Mouse (Mus musculus): ENCODE results near the gene Ankmy1. TPM values are rescaled to one million over a fixed set of nuclear protein-coding genes. Genes with fewer than 3 reads are reported as not detected.

The Ankmy1 gene
- polyA plus RNA-seq, 1 experiment: 0.19 TPM

GRCm38 (mm10) chr1:92840231-92840890, 62.3 kb downstream of the Ankmy1 start:
- TF ChIP-seq CTCF (IDR thresholded peaks at IDR 0.05; ENCODE audit: extremely low read depth, insufficient read depth, insufficient read length, insufficient replicate concordance) (no peak), POLR2A (IDR thresholded peaks at IDR 0.05; ENCODE audit: low read depth, low read length) (no peak)
- Histone ChIP-seq H3K36me3 (ENCODE audit: control insufficient read depth, insufficient read depth, low read length) (no peaks in the 10 kb centered on the region), H3K4me3 (ENCODE audit: extremely low read depth, insufficient read depth, insufficient read length) (no peak overlapping the region), H3K27ac (ENCODE audit: insufficient read depth, low read length) (no peak overlapping the region), H3K4me1 (ENCODE audit: control insufficient read depth, insufficient read depth, insufficient read length) (no peaks in the 10 kb centered on the region), H3K27me3 (ENCODE audit: control insufficient read depth, insufficient read depth, low read length) (no peaks in the 10 kb centered on the region)
- 82% methylated on average over 8 of the region's 8 CpGs for WGBS
- no peak for DNase-seq (ENCODE audit: low read depth in 1 of 2, low spot score in 2 of 2)

DNA sequence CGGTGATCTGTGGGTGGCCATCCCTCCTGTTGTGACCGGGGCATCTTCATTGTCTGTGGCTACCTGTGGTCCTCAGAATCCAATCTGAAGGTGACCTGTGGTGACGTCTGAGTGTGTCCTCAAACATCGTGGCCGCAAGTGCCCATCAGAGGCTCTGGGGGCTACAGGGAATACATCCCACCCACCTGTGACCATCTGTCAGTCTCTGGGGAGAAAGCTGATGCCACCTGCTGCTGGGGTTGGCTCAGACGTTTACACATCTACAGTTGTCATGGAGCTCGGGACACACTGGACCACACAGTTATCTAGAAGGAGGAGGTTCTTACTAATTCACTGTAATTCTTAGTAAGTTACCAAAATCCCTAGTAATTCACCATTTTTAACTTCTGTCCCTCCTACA, 63.5 kb downstream of the Ankmy1 start:
- TF ChIP-seq POLR2A (IDR thresholded peaks at IDR 0.05; ENCODE audit: low read depth, low read length) (no peak), CTCF (IDR thresholded peaks at IDR 0.05; ENCODE audit: extremely low read depth, insufficient read depth, insufficient read length, insufficient replicate concordance) (no peak)
- no peaks in the 10 kb centered on the region for H3K27me3 ChIP-seq (ENCODE audit: control insufficient read depth, insufficient read depth, low read length)
- WGBS: 81% methylated on average over 7 of the region's 7 CpGs
- no peaks in the 10 kb centered on the region for H3K4me1 ChIP-seq (ENCODE audit: control insufficient read depth, insufficient read depth, insufficient read length)
- H3K36me3 ChIP-seq (ENCODE audit: control insufficient read depth, insufficient read depth, low read length): no peaks in the 10 kb centered on the region
- no peak overlapping the region for H3K27ac ChIP-seq (ENCODE audit: insufficient read depth, low read length)
- H3K4me3 ChIP-seq (ENCODE audit: extremely low read depth, insufficient read depth, insufficient read length): no peak overlapping the region
- DNase-seq (ENCODE audit: low read depth in 1 of 2, low spot score in 2 of 2): no peak

- no peak for DNase-seq (ENCODE audit: low read depth in 1 of 2, low spot score in 2 of 2)
- Histone ChIP-seq H3K36me3 (ENCODE audit: control insufficient read depth, insufficient read depth, low read length) (no peaks in the 10 kb centered on the region), H3K4me1 (ENCODE audit: control insufficient read depth, insufficient read depth, insufficient read length) (no peaks in the 10 kb centered on the region), H3K27ac (ENCODE audit: insufficient read depth, low read length) (no peak overlapping the region), H3K4me3 (ENCODE audit: extremely low read depth, insufficient read depth, insufficient read length) (no peak overlapping the region), H3K27me3 (ENCODE audit: control insufficient read depth, insufficient read depth, low read length) (no peaks in the 10 kb centered on the region)
- TF ChIP-seq POLR2A (IDR thresholded peaks at IDR 0.05; ENCODE audit: low read depth, low read length): no peak
- no peak for TF ChIP-seq CTCF (IDR thresholded peaks at IDR 0.05; ENCODE audit: extremely low read depth, insufficient read depth, insufficient read length, insufficient replicate concordance)
- 83% methylated on average over 14 of the region's 14 CpGs for WGBS
Measured at GRCm38 (mm10) chr1:92837931-92838833, 64.5 kb downstream of the Ankmy1 start.

DNA sequence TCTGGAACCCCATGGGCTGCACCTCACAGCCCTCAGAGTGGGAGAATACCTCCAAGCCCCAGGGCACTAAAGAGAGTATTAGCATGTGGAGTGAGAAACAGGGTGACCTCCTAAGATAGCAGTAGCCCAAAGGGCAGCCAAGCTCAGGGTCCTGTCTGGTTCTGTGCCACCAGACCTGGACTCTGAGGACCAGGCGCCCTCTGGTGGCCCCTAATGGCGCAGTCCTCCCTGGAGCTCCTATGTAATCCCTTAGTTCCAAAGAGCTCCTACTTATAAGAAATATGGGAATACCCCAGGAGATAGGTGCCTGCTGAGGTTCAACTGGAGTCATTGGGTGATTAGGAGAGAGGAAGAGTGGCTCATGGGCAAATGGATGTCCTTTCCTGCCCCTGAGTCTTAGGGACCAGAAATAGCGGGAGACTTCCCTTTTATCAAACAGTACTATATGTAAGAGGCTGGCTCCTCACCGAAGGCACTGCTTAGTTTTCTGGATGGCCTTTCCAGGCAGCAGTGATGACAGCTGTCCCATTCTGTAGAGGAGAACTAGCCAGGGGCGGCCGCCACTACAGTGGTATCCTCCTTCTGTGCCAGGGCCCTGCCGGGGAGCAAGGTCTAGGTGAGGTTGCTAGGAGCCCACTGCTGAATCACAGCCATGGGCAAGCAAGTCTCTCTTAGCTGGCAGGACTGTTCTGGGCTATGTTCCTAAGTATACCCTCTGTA, 68.6 kb downstream of the Ankmy1 start:
- WGBS: 52% methylated on average over 7 of the region's 7 CpGs
- Histone ChIP-seq H3K4me1 (ENCODE audit: control insufficient read depth, insufficient read depth, insufficient read length) (peaks cover 7% of the 10 kb centered on the region; the same call in 1 of the 2 replicates), H3K27ac (ENCODE audit: insufficient read depth, low read length) (no peak overlapping the region), H3K27me3 (ENCODE audit: control insufficient read depth, insufficient read depth, low read length) (peaks cover 10% of the 10 kb centered on the region), H3K4me3 (ENCODE audit: extremely low read depth, insufficient read depth, insufficient read length) (no peak overlapping the region), H3K36me3 (ENCODE audit: control insufficient read depth, insufficient read depth, low read length) (no peaks in the 10 kb centered on the region)
- TF ChIP-seq POLR2A (IDR thresholded peaks at IDR 0.05; ENCODE audit: low read depth, low read length) (no peak), CTCF (IDR thresholded peaks at IDR 0.05; ENCODE audit: extremely low read depth, insufficient read depth, insufficient read length, insufficient replicate concordance) (peak; percentile 69; the same call in 1 of the 2 replicates)
- DNase-seq (ENCODE audit: low read depth in 1 of 2, low spot score in 2 of 2): peak in 1 of 2 experiments; percentile 35

DNA sequence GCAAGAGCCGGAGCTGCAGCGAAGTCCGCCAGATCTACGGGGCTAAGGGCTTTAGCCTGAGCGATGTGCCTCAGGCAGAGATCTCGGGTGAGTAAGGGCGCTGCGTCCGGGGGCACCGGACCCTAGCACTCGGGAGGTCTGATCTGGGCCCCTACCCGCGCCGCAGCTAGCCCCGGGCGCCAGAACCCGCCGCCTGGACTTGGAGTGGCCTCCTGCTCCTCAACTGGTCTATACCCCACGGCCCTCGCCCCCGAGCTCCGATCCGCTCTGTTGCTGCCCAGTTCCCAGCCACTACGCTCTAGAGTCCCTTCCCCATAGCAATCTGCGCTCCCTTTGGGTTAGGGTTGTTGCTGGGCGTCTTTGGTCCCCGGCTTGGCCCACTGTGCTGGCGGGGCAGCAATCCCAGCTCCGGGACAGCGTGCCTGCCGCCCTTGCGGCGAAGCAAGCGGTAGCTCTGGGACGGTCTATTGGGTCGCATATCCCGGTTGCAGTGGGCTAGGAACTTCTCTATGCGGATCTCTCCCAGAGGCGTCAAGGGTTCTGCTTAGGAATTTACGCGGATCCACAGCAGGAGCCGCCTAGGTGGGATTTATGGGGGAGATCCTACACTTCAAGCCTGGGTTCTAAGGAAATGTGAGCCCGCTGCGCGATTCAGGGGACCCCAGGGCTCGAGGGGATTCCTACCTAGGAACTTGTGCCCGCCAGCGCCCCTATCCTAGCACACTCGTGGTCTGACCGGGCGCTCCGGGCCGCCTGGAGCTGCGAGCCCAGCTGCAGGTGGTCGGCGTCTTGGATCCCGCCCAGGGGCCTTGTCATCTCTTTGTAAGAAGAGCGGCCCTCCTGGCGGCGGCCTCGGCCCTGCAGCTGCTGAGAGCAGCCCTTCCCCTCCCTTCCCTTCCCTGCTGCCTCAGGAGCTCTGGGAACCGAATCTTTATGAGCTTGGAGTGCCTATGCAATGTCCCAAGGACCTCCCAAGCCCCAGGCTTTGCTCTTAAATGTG, 70.4 kb downstream of the Ankmy1 start:
- Histone ChIP-seq H3K4me1 (ENCODE audit: control insufficient read depth, insufficient read depth, insufficient read length) (peaks cover 7% of the 10 kb centered on the region; the same call in 1 of the 2 replicates), H3K27ac (ENCODE audit: insufficient read depth, low read length) (no peak overlapping the region; the same call in 1 of the 2 replicates), H3K27me3 (ENCODE audit: control insufficient read depth, insufficient read depth, low read length) (peaks cover 10% of the 10 kb centered on the region), H3K4me3 (ENCODE audit: extremely low read depth, insufficient read depth, insufficient read length) (peak overlapping the region; percentile 59; the same call in 1 of the 2 replicates), H3K36me3 (ENCODE audit: control insufficient read depth, insufficient read depth, low read length) (no peaks in the 10 kb centered on the region)
- no peak for DNase-seq (ENCODE audit: low read depth in 1 of 2, low spot score in 2 of 2)
- TF ChIP-seq CTCF (IDR thresholded peaks at IDR 0.05; ENCODE audit: extremely low read depth, insufficient read depth, insufficient read length, insufficient replicate concordance) (no peak), POLR2A (IDR thresholded peaks at IDR 0.05; ENCODE audit: low read depth, low read length) (no peak)
- WGBS: 5% methylated on average over 62 of the region's 62 CpGs
